Mouse (Mus musculus): ENCODE results near the gene Mon1a. TPM values are rescaled to one million over a fixed set of nuclear protein-coding genes. Genes with fewer than 3 reads are reported as not detected.
A peak's percentile ranks its signal among the peaks of the same experiment; 100 is the strongest.

Gene Mon1a
- polyA plus RNA-seq (2014; fragmentation: Nextera tagmentation; extraction: Ambion mirVana): 11.5 and 12.5 TPM in 2 replicates

GRCm38 (mm10) chr9:107887804-107888266 lies at the start of gene Mon1a:
Gene Mon1a, plus strand, starts transcription at chr9:107888151.
- ATAC-seq (replicated peaks; ENCODE audit: insufficient number of reproducible peaks, low FRiP score, low TSS enrichment, low read depth) (peak; percentile 95), DNase-seq (ENCODE audit: low spot score) (peak; percentile 92)
- Histone ChIP-seq H3K4me1 (ENCODE audit: control insufficient read depth, insufficient read depth, low read length) (no peaks in the 10 kb centered on the region), H3K9ac (replicated peaks; ENCODE audit: low read length) (peak within 1 kb of the TSS; percentile 60), H3K9me3 (replicated peaks; ENCODE audit: control insufficient read depth, low read length) (no peaks in the 10 kb centered on the region), H3K4me3 (ENCODE audit: low read depth, low read length) (peak within 1 kb of the TSS; percentile 68), H3K27ac (replicated peaks; ENCODE audit: low read depth, low read length) (no peak within 1 kb of the TSS), H3K4me2 (ENCODE audit: low read depth, low read length) (peak within 1 kb of the TSS; percentile 79), H3K36me3 (replicated peaks; ENCODE audit: control insufficient read depth, insufficient read depth, low read depth, low read length) (no peaks in the 10 kb centered on the region), H3K27me3 (ENCODE audit: control insufficient read depth, insufficient read depth, low read length) (no peaks in the 10 kb centered on the region)
- under 1% methylated on average over 28 of the region's 28 CpGs for WGBS

GRCm38 (mm10) chr9:107838869-107839268 lies 49.1 kb upstream of the Mon1a start:
- H3K27ac ChIP-seq (replicated peaks; ENCODE audit: low read depth, low read length): no peak overlapping the region
- DNase-seq (ENCODE audit: low spot score): no peak
- H3K4me2 ChIP-seq (ENCODE audit: low read depth, low read length): no peak overlapping the region
- no peaks in the 10 kb centered on the region for H3K27me3 ChIP-seq (ENCODE audit: control insufficient read depth, insufficient read depth, low read length)
- no peak overlapping the region for H3K4me3 ChIP-seq (ENCODE audit: low read depth, low read length)
- no peaks in the 10 kb centered on the region; the same call in 1 of the 2 replicates for H3K36me3 ChIP-seq (replicated peaks; ENCODE audit: control insufficient read depth, insufficient read depth, low read depth, low read length)
- no peak for ATAC-seq (replicated peaks; ENCODE audit: insufficient number of reproducible peaks, low FRiP score, low TSS enrichment, low read depth)
- H3K9me3 ChIP-seq (replicated peaks; ENCODE audit: control insufficient read depth, low read length): no peaks in the 10 kb centered on the region
- H3K4me1 ChIP-seq (ENCODE audit: control insufficient read depth, insufficient read depth, low read length): no peaks in the 10 kb centered on the region
- no peak overlapping the region for H3K9ac ChIP-seq (replicated peaks; ENCODE audit: low read length)
- WGBS: 93% methylated on average over 1 of the region's 1 CpGs

- no peak for DNase-seq (ENCODE audit: low spot score)
These were observed 45.2 kb upstream of the Mon1a start for GRCm38 (mm10) chr9:107842709-107843108.

GRCm38 (mm10) chr9:107848922-107849321 lies 39.0 kb upstream of the Mon1a start:
- H3K27ac ChIP-seq (replicated peaks; ENCODE audit: low read depth, low read length): no peak overlapping the region
- WGBS: 95% methylated on average over 7 of the region's 7 CpGs
- H3K36me3 ChIP-seq (replicated peaks; ENCODE audit: control insufficient read depth, insufficient read depth, low read depth, low read length): peaks cover 7% of the 10 kb centered on the region; the same call in 1 of the 2 replicates
- no peaks in the 10 kb centered on the region for H3K27me3 ChIP-seq (ENCODE audit: control insufficient read depth, insufficient read depth, low read length)
- ATAC-seq (replicated peaks; ENCODE audit: insufficient number of reproducible peaks, low FRiP score, low TSS enrichment, low read depth) (no peak), DNase-seq (ENCODE audit: low spot score) (no peak)
- H3K9ac ChIP-seq (replicated peaks; ENCODE audit: low read length): no peak overlapping the region
- no peaks in the 10 kb centered on the region for H3K9me3 ChIP-seq (replicated peaks; ENCODE audit: control insufficient read depth, low read length)
- no peak overlapping the region for H3K4me3 ChIP-seq (ENCODE audit: low read depth, low read length)
- H3K4me1 ChIP-seq (ENCODE audit: control insufficient read depth, insufficient read depth, low read length): no peaks in the 10 kb centered on the region
- H3K4me2 ChIP-seq (ENCODE audit: low read depth, low read length): no peak overlapping the region

More at GRCm38 (mm10) chr9:107842709-107843108, 45.2 kb upstream of the Mon1a start:
- no peak overlapping the region for H3K27ac ChIP-seq (replicated peaks; ENCODE audit: low read depth, low read length)
- H3K4me3 ChIP-seq (ENCODE audit: low read depth, low read length): no peak overlapping the region
- no peak for ATAC-seq (replicated peaks; ENCODE audit: insufficient number of reproducible peaks, low FRiP score, low TSS enrichment, low read depth)
- H3K36me3 ChIP-seq (replicated peaks; ENCODE audit: control insufficient read depth, insufficient read depth, low read depth, low read length): peaks cover 5% of the 10 kb centered on the region; the same call in 1 of the 2 replicates
- no peaks in the 10 kb centered on the region for H3K4me1 ChIP-seq (ENCODE audit: control insufficient read depth, insufficient read depth, low read length)
- no peaks in the 10 kb centered on the region for H3K9me3 ChIP-seq (replicated peaks; ENCODE audit: control insufficient read depth, low read length)
- H3K27me3 ChIP-seq (ENCODE audit: control insufficient read depth, insufficient read depth, low read length): no peaks in the 10 kb centered on the region
- no peak overlapping the region for H3K4me2 ChIP-seq (ENCODE audit: low read depth, low read length)
- WGBS: 98% methylated on average over 2 of the region's 2 CpGs
- H3K9ac ChIP-seq (replicated peaks; ENCODE audit: low read length): no peak overlapping the region

- H3K4me2 ChIP-seq (ENCODE audit: low read depth, low read length): no peak overlapping the region
- no peaks in the 10 kb centered on the region for H3K4me1 ChIP-seq (ENCODE audit: control insufficient read depth, insufficient read depth, low read length)
- H3K9me3 ChIP-seq (replicated peaks; ENCODE audit: control insufficient read depth, low read length): no peaks in the 10 kb centered on the region
- H3K27me3 ChIP-seq (ENCODE audit: control insufficient read depth, insufficient read depth, low read length): no peaks in the 10 kb centered on the region
- no peak for DNase-seq (ENCODE audit: low spot score)
- 96% methylated on average over 3 of the region's 3 CpGs for WGBS
- no peak overlapping the region for H3K27ac ChIP-seq (replicated peaks; ENCODE audit: low read depth, low read length)
- H3K9ac ChIP-seq (replicated peaks; ENCODE audit: low read length): no peak overlapping the region
- ATAC-seq (replicated peaks; ENCODE audit: insufficient number of reproducible peaks, low FRiP score, low TSS enrichment, low read depth): no peak
- H3K4me3 ChIP-seq (ENCODE audit: low read depth, low read length): no peak overlapping the region
- no peaks in the 10 kb centered on the region for H3K36me3 ChIP-seq (replicated peaks; ENCODE audit: control insufficient read depth, insufficient read depth, low read depth, low read length)
These were observed 29.6 kb upstream of the Mon1a start for GRCm38 (mm10) chr9:107858343-107858742.

- Histone ChIP-seq H3K27me3 (ENCODE audit: control insufficient read depth, insufficient read depth, low read length) (no peaks in the 10 kb centered on the region), H3K27ac (replicated peaks; ENCODE audit: low read depth, low read length) (no peak overlapping the region), H3K4me2 (ENCODE audit: low read depth, low read length) (no peak overlapping the region), H3K36me3 (replicated peaks; ENCODE audit: control insufficient read depth, insufficient read depth, low read depth, low read length) (no peaks in the 10 kb centered on the region), H3K9ac (replicated peaks; ENCODE audit: low read length) (no peak overlapping the region), H3K4me1 (ENCODE audit: control insufficient read depth, insufficient read depth, low read length) (no peaks in the 10 kb centered on the region), H3K9me3 (replicated peaks; ENCODE audit: control insufficient read depth, low read length) (no peaks in the 10 kb centered on the region), H3K4me3 (ENCODE audit: low read depth, low read length) (no peak overlapping the region)
- DNase-seq (ENCODE audit: low spot score) (no peak), ATAC-seq (replicated peaks; ENCODE audit: insufficient number of reproducible peaks, low FRiP score, low TSS enrichment, low read depth) (no peak)
- 80% methylated on average over 1 of the region's 1 CpGs for WGBS
These were observed 23.5 kb upstream of the Mon1a start for GRCm38 (mm10) chr9:107864493-107864892.

GRCm38 (mm10) chr9:107866081-107866480 lies 21.9 kb upstream of the Mon1a start:
- H3K9me3 ChIP-seq (replicated peaks; ENCODE audit: control insufficient read depth, low read length): no peaks in the 10 kb centered on the region
- DNase-seq (ENCODE audit: low spot score) (no peak), ATAC-seq (replicated peaks; ENCODE audit: insufficient number of reproducible peaks, low FRiP score, low TSS enrichment, low read depth) (no peak)
- no peak overlapping the region for H3K9ac ChIP-seq (replicated peaks; ENCODE audit: low read length)
- no peak overlapping the region for H3K27ac ChIP-seq (replicated peaks; ENCODE audit: low read depth, low read length)
- H3K4me2 ChIP-seq (ENCODE audit: low read depth, low read length): no peak overlapping the region
- H3K36me3 ChIP-seq (replicated peaks; ENCODE audit: control insufficient read depth, insufficient read depth, low read depth, low read length): no peaks in the 10 kb centered on the region
- no peaks in the 10 kb centered on the region for H3K4me1 ChIP-seq (ENCODE audit: control insufficient read depth, insufficient read depth, low read length)
- no peaks in the 10 kb centered on the region for H3K27me3 ChIP-seq (ENCODE audit: control insufficient read depth, insufficient read depth, low read length)
- WGBS: 95% methylated on average over 2 of the region's 2 CpGs
- H3K4me3 ChIP-seq (ENCODE audit: low read depth, low read length): no peak overlapping the region

GRCm38 (mm10) chr9:107872350-107873098 lies 15.4 kb upstream of the Mon1a start:
- Histone ChIP-seq H3K9ac (replicated peaks; ENCODE audit: low read length) (peak overlapping the region; percentile 99), H3K27ac (replicated peaks; ENCODE audit: low read depth, low read length) (peak overlapping the region; percentile 90), H3K27me3 (ENCODE audit: control insufficient read depth, insufficient read depth, low read length) (no peaks in the 10 kb centered on the region), H3K4me3 (ENCODE audit: low read depth, low read length) (peak overlapping the region; percentile 97), H3K9me3 (replicated peaks; ENCODE audit: control insufficient read depth, low read length) (no peaks in the 10 kb centered on the region), H3K4me1 (ENCODE audit: control insufficient read depth, insufficient read depth, low read length) (no peaks in the 10 kb centered on the region), H3K36me3 (replicated peaks; ENCODE audit: control insufficient read depth, insufficient read depth, low read depth, low read length) (no peaks in the 10 kb centered on the region), H3K4me2 (ENCODE audit: low read depth, low read length) (peak overlapping the region; percentile 68)
- WGBS: under 1% methylated on average over 75 of the region's 80 CpGs
- ATAC-seq (replicated peaks; ENCODE audit: insufficient number of reproducible peaks, low FRiP score, low TSS enrichment, low read depth) (peak; percentile 99), DNase-seq (ENCODE audit: low spot score) (peak; percentile 96)
